ENCODE assay signal across 8 mouse cellular contexts in the genomic region with DNA sequence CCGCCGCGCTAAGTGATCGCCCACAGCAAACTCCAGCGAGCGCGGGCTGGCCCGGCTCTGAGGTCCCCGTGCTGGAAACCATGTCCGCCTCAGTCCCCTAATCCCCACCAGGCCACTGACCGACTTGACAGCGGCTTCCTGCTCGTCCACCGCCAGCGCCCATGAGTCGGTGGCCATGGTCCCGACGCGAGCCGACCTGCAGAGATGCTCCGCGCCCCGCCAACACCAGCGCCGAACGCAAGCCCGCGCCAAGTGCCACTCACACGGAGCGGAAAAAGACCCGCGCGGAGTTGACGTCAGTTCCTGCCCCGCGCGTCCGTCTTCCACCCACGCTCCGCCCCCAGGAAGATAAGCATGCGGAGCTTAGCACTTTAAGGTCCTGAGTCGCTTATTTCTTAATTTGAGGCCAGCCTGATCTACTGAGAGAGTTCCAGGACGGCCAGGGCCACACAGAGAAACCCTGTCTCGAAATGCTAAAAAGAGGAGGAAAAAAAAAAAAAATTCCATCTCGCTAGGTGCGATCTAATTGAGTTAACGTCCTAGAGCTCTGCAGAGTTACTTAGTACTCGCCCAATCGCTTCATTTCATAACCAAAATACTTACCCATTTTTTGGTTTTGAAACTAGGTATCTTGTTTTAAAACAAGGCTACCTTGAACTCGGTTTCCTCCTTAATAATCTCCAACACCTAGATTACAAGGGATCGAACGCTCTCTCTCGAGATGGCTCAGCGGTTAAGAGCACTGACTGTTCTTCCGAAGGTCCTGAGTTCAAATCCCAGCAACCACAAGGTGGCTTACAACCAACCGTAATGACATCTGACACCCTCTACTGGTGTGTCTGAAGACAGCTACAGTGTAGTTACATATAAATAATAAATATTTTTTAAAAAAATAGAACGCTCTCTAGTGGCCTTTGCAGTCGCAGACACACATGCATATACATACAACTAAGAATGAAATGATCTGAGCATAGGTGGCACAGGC. TPM values are rescaled to one million over a fixed set of nuclear protein-coding genes. Genes with fewer than 3 reads are reported as not detected.
DNase-seq lines count a peak whose midpoint lies in the region; ATAC-seq and TF ChIP-seq lines count a peak whose summit lies in the region.

A gene (minus strand): TSS at position 254 of the 985 bp plus-strand sequence.

- no peak for TF ChIP-seq CTCF in G1E (IDR thresholded peaks at IDR 0.05; ENCODE audit: low read depth, low read length)
- TF ChIP-seq CTCF in forebrain, postnatal 0 days (IDR thresholded peaks at IDR 0.05; ENCODE audit: low read depth): peak; percentile 55

- H3K9ac ChIP-seq in forebrain, postnatal 0 days: peak within 1 kb of the TSS; percentile 78
- peak within 1 kb of the TSS; percentile 86 for H3K9ac ChIP-seq in lung, embryonic 15.5 days

- DNase-seq in G1E (ENCODE audit: low spot score): peak; percentile 80
- DNase-seq in cerebellum, adult 18-20 months: peak; percentile 90 to 92
- DNase-seq in forebrain, postnatal 0 days: peak; percentile 93
- peak; percentile 91 for DNase-seq in heart, postnatal 4 days
- DNase-seq in layer of hippocampus, adult 8-10 months (ENCODE audit: low spot score in 2 of 2): peak; percentile 75 to 87
- peak; percentile 76 for DNase-seq in ovary, adult 18-20 months (ENCODE audit: low spot score)
- DNase-seq in thymus, postnatal 0 days (ENCODE audit: low spot score): peak; percentile 91

- peaks cover 44% of the 10 kb centered on the region for H3K36me3 ChIP-seq in G1E (replicated peaks)
- H3K36me3 ChIP-seq in forebrain, postnatal 0 days (ENCODE audit: insufficient read depth): peaks cover 6% of the 10 kb centered on the region; the same call in 1 of the 2 replicates
- H3K36me3 ChIP-seq in lung, embryonic 15.5 days: 0 out of 2 replicates have a peak, but pooled peaks cover 4% of the 10 kb centered on the region

- peak within 1 kb of the TSS; percentile 64 for H3K27ac ChIP-seq in forebrain, postnatal 0 days (ENCODE audit: low read depth, low read length)
- peak within 1 kb of the TSS; percentile 89 for H3K27ac ChIP-seq in lung, embryonic 15.5 days

- WGBS in forebrain, postnatal 0 days: 4% methylated on average over 58 of the region's 58 CpGs
- 3% methylated on average over 58 of the region's 58 CpGs for WGBS in lung, embryonic 15.5 days

- peaks cover 34% of the 10 kb centered on the region for H3K4me1 ChIP-seq in G1E (ENCODE audit: insufficient read depth, low read depth, low read length)
- H3K4me1 ChIP-seq in forebrain, postnatal 0 days (ENCODE audit: insufficient read depth): 0 out of 2 replicates have a peak, but pooled peaks cover 5% of the 10 kb centered on the region
- peaks cover 8% of the 10 kb centered on the region for H3K4me1 ChIP-seq in lung, embryonic 15.5 days

- peak; percentile 95 for ATAC-seq in G1E (ENCODE audit: extremely low read depth, insufficient number of reproducible peaks, low FRiP score, poor library complexity, severe bottlenecking)
- ATAC-seq in forebrain, postnatal 0 days: peak; percentile 99
- peak; percentile 92 for ATAC-seq in lung, embryonic 15.5 days (ENCODE audit: borderline replicate concordance, extremely low read depth, low FRiP score, low TSS enrichment)

- peak within 1 kb of the TSS; percentile 62 for H3K4me2 ChIP-seq in forebrain, postnatal 0 days (ENCODE audit: low read depth)
- H3K4me2 ChIP-seq in lung, embryonic 15.5 days: peak within 1 kb of the TSS; percentile 65

- H3K9me3 ChIP-seq in G1E (replicated peaks): no peaks in the 10 kb centered on the region
- no peaks in the 10 kb centered on the region for H3K9me3 ChIP-seq in forebrain, postnatal 0 days (ENCODE audit: low read length)
- H3K9me3 ChIP-seq in lung, embryonic 15.5 days: no peaks in the 10 kb centered on the region

- H3K4me3 ChIP-seq in G1E (ENCODE audit: low read depth, low read length): peak within 1 kb of the TSS; percentile 93
- H3K4me3 ChIP-seq in forebrain, postnatal 0 days (ENCODE audit: low read depth, low read length): peak within 1 kb of the TSS; percentile 94
- H3K4me3 ChIP-seq in lung, embryonic 15.5 days: peak within 1 kb of the TSS; percentile 94

- no peaks in the 10 kb centered on the region for H3K27me3 ChIP-seq in G1E (ENCODE audit: insufficient read depth, low read length)
- no peaks in the 10 kb centered on the region for H3K27me3 ChIP-seq in forebrain, postnatal 0 days (ENCODE audit: insufficient read depth, low read length)
- no peaks in the 10 kb centered on the region for H3K27me3 ChIP-seq in lung, embryonic 15.5 days

RNA-seq across cellular contexts. Expression of the gene that starts here (rescaled TPM):
- total RNA-seq in G1E (2014; fragmentation: Nextera tagmentation) (205 and 207 TPM in 2 replicates), G1E (2017) (38.2 and 45.1 TPM in 2 replicates)
- 60.3 and 81.1 TPM in 2 replicates for polyA plus RNA-seq in G1E (2012)
- 32.5 and 44.3 TPM in 2 replicates for total RNA-seq in forebrain, postnatal 0 days (2014; rRNA removed)
- 14.3 and 15.0 TPM in 2 replicates for polyA plus RNA-seq in forebrain, postnatal 0 days (2015; fragmentation: Nextera tagmentation; extraction: Ambion mirVana)
- 10 to 100 TPM; 46.5 to 49.7 TPM for total RNA-seq in heart, postnatal 4 days (2021)
- total RNA-seq in layer of hippocampus, adult 8-10 months (2022): 10 to 100 TPM; 27.2 to 37.3 (median 31.0) TPM
- 13.0 and 14.0 TPM in 2 replicates for polyA plus RNA-seq in lung, embryonic 15.5 days (2015; fragmentation: Nextera tagmentation; extraction: Ambion mirVana)
- polyA plus RNA-seq in thymus, postnatal 0 days (2015; fragmentation: Nextera tagmentation; extraction: Ambion mirVana): 15.9 and 16.9 TPM in 2 replicates

Comparison
In these comparisons a context has a peak if more than half of its experiments do, and no peak if none do; other contexts are left out.
1. Peak in every context shown above with its lines: DNase-seq, ATAC-seq, H3K4me3 ChIP-seq and H3K27ac ChIP-seq.